Mouse (Mus musculus): Measurements from ENCODE around the gene Zfp518b. TPM values are rescaled to one million over a fixed set of nuclear protein-coding genes. Genes with fewer than 3 reads are reported as not detected.

Gene Zfp518b
- total and polyA plus RNA-seq, 2 experiments from 2014 or later: 4.0 to 10.2 TPM

DNA sequence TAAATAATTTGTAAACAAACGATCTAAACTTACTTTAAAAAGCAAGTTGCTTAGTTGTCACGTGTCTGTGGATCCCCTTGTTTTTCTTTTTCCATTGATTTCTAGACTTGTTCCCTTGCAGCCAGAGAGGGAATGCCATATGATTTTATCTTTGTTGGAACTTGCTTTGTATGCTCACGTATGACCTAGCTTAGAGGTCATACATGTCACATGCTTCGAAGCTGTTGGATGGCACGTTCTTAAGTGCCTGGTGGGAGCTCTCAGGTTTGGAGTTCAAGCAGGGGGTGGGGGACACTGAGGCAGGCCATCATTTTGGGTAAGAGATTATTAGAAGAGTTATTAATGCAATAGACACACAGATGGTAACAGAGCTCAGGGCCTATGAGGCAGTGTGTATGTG is 13.8 kb upstream of the Zfp518b start:
- Histone ChIP-seq H3K4me3 (ENCODE audit: low read depth, low read length) (no peak overlapping the region), H3K4me2 (ENCODE audit: low read depth, low read length) (no peak overlapping the region), H3K4me1 (ENCODE audit: control insufficient read depth, insufficient read depth) (no peaks in the 10 kb centered on the region), H3K9ac (replicated peaks; ENCODE audit: low read depth, low read length) (no peak overlapping the region), H3K36me3 (replicated peaks; ENCODE audit: control insufficient read depth, insufficient read depth, low read length) (no peaks in the 10 kb centered on the region), H3K27ac (ENCODE audit: low read depth) (no peak overlapping the region), H3K9me3 (replicated peaks; ENCODE audit: control insufficient read depth, low read length) (no peaks in the 10 kb centered on the region), H3K27me3 (ENCODE audit: control insufficient read depth, insufficient read depth, low read length) (no peaks in the 10 kb centered on the region)
- ATAC-seq (ENCODE audit: insufficient read depth, low read depth) (no peak), DNase-seq (ENCODE audit: low spot score) (no peak)
- 61% methylated on average over 5 of the region's 5 CpGs for WGBS
- TF ChIP-seq EP300 (IDR thresholded peaks at IDR 0.05; ENCODE audit: low read depth): no peak
- no peak for TF ChIP-seq CTCF (IDR thresholded peaks at IDR 0.05; ENCODE audit: low read depth)

DNA sequence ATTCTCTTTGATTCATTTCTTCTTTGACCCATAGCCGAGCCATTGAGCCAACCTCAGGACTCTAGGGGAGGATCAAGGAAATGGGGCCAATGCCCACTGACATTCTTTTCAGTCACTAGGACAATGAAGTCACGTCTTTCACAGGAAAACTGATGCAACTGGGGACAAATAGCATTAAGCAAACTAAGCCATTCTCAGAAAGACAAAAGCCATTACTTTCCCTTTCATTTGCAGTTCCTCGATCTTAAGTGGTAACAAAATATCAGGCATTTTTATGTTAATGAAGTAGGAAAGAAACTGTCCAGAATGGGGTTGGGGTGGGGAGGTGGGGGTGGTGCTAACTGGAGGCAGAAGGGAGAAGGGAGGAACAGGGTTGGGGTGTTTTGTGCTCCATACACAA is 13.4 kb upstream of the Zfp518b start:
- no peak overlapping the region for H3K4me3 ChIP-seq (ENCODE audit: low read depth, low read length)
- H3K9ac ChIP-seq (replicated peaks; ENCODE audit: low read depth, low read length): no peak overlapping the region
- no peaks in the 10 kb centered on the region for H3K27me3 ChIP-seq (ENCODE audit: control insufficient read depth, insufficient read depth, low read length)
- TF ChIP-seq CTCF (IDR thresholded peaks at IDR 0.05; ENCODE audit: low read depth) (no peak), EP300 (IDR thresholded peaks at IDR 0.05; ENCODE audit: low read depth) (no peak)
- no peak overlapping the region for H3K4me2 ChIP-seq (ENCODE audit: low read depth, low read length)
- DNase-seq (ENCODE audit: low spot score) (no peak), ATAC-seq (ENCODE audit: insufficient read depth, low read depth) (no peak)
- no peaks in the 10 kb centered on the region for H3K9me3 ChIP-seq (replicated peaks; ENCODE audit: control insufficient read depth, low read length)
- H3K4me1 ChIP-seq (ENCODE audit: control insufficient read depth, insufficient read depth): no peaks in the 10 kb centered on the region
- H3K36me3 ChIP-seq (replicated peaks; ENCODE audit: control insufficient read depth, insufficient read depth, low read length): no peaks in the 10 kb centered on the region
- no peak overlapping the region for H3K27ac ChIP-seq (ENCODE audit: low read depth)
- 61% methylated on average over 3 of the region's 3 CpGs for WGBS

DNA sequence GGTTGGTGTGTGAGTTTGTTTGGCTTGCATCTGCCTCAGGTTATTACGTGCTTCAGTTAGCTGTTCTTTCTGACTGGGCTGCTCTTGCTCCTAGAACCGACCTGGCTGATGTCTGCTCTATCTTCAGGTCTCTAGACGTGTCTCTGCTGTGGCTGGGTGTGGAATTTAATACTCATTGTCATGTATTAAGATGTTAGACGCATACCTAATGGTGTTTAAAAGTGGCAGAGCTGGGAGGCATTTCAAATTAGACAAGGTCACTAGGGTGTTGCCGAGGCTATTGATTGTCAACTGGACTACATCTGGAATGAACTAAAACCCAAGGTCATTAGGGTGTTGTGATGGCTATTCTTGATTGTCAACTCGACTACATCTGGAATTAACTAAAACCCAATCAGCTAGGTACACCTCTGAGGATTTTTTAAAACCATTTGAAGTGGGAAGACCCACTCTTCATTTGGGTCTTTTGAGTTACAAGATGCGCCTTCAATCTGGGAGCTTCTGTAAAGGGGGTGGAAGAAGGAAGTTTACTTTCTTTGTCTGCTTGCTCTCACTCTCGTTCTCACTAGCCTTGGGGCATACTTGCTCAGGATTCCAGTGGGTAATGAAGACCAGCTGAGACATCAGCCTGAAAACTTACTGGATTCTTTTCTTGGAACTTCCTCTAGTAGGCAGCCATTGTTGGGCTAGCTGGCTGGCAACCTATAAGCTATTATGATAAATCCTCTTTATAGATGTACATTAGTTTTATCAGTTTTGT is 12.2 kb upstream of the Zfp518b start:
- H3K27ac ChIP-seq (ENCODE audit: low read depth): no peak overlapping the region
- no peaks in the 10 kb centered on the region for H3K36me3 ChIP-seq (replicated peaks; ENCODE audit: control insufficient read depth, insufficient read depth, low read length)
- H3K27me3 ChIP-seq (ENCODE audit: control insufficient read depth, insufficient read depth, low read length): no peaks in the 10 kb centered on the region
- no peak overlapping the region for H3K9ac ChIP-seq (replicated peaks; ENCODE audit: low read depth, low read length)
- ATAC-seq (ENCODE audit: insufficient read depth, low read depth) (no peak), DNase-seq (ENCODE audit: low spot score) (no peak)
- 71% methylated on average over 8 of the region's 8 CpGs for WGBS
- no peak for TF ChIP-seq CTCF (IDR thresholded peaks at IDR 0.05; ENCODE audit: low read depth)
- TF ChIP-seq EP300 (IDR thresholded peaks at IDR 0.05; ENCODE audit: low read depth): no peak
- no peak overlapping the region for H3K4me3 ChIP-seq (ENCODE audit: low read depth, low read length)
- no peak overlapping the region for H3K4me2 ChIP-seq (ENCODE audit: low read depth, low read length)
- no peaks in the 10 kb centered on the region for H3K4me1 ChIP-seq (ENCODE audit: control insufficient read depth, insufficient read depth)
- no peaks in the 10 kb centered on the region for H3K9me3 ChIP-seq (replicated peaks; ENCODE audit: control insufficient read depth, low read length)

DNA sequence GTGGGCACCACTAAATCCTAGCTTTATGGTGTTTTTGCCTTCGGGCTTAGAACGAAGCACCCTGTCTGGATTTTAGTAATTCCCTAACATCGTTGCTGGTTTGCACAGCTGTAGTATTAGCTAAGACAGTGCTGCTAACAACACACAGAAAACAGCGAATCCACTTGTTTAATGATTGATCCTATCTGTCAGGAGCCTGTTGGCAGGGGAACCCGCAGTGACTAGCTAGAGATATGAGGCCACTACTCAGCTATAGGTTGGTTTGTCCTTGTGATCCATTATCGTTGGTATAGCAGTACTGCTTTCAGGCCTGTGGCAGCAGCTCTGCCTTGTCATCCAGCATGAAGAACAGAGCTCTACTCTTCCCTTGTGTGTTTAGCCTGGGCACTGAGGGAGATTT is 8.2 kb upstream of the Zfp518b start:
- Histone ChIP-seq H3K9me3 (replicated peaks; ENCODE audit: control insufficient read depth, low read length) (no peaks in the 10 kb centered on the region), H3K36me3 (replicated peaks; ENCODE audit: control insufficient read depth, insufficient read depth, low read length) (no peaks in the 10 kb centered on the region), H3K4me2 (ENCODE audit: low read depth, low read length) (no peak overlapping the region), H3K27me3 (ENCODE audit: control insufficient read depth, insufficient read depth, low read length) (no peaks in the 10 kb centered on the region), H3K9ac (replicated peaks; ENCODE audit: low read depth, low read length) (no peak overlapping the region), H3K27ac (ENCODE audit: low read depth) (no peak overlapping the region), H3K4me1 (ENCODE audit: control insufficient read depth, insufficient read depth) (no peaks in the 10 kb centered on the region), H3K4me3 (ENCODE audit: low read depth, low read length) (no peak overlapping the region)
- DNase-seq (ENCODE audit: low spot score) (no peak), ATAC-seq (ENCODE audit: insufficient read depth, low read depth) (no peak)
- no peak for TF ChIP-seq CTCF (IDR thresholded peaks at IDR 0.05; ENCODE audit: low read depth)
- TF ChIP-seq EP300 (IDR thresholded peaks at IDR 0.05; ENCODE audit: low read depth): no peak
- WGBS: 80% methylated on average over 6 of the region's 6 CpGs

DNA sequence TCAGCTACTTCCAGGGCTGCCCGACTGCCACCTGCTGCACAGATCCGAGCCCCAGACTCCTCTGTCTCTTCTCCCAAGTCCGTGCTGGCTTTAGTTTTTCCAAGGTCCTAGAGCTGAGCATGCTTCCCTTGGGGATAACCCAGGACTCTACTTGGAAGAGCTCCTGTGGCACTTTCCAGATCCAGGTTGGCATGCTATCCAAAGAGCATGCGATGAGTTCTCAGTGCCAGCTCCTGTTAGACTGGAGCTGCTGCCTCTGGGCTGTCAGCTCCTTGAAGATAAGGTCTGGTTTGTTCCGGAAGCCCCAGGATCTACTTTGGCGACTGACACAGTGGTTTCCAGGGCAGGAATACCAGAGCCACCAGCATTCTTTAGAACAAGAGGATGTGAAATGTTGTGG is 4.6 kb upstream of the Zfp518b start:
- WGBS: 63% methylated on average over 6 of the region's 6 CpGs
- Histone ChIP-seq H3K9ac (replicated peaks; ENCODE audit: low read depth, low read length) (no peak overlapping the region), H3K4me3 (ENCODE audit: low read depth, low read length) (no peak overlapping the region), H3K36me3 (replicated peaks; ENCODE audit: control insufficient read depth, insufficient read depth, low read length) (no peaks in the 10 kb centered on the region), H3K4me2 (ENCODE audit: low read depth, low read length) (no peak overlapping the region), H3K9me3 (replicated peaks; ENCODE audit: control insufficient read depth, low read length) (no peaks in the 10 kb centered on the region), H3K4me1 (ENCODE audit: control insufficient read depth, insufficient read depth) (no peaks in the 10 kb centered on the region), H3K27me3 (ENCODE audit: control insufficient read depth, insufficient read depth, low read length) (no peaks in the 10 kb centered on the region), H3K27ac (ENCODE audit: low read depth) (no peak overlapping the region)
- TF ChIP-seq EP300 (IDR thresholded peaks at IDR 0.05; ENCODE audit: low read depth): no peak
- DNase-seq (ENCODE audit: low spot score) (no peak), ATAC-seq (ENCODE audit: insufficient read depth, low read depth) (no peak)

DNA sequence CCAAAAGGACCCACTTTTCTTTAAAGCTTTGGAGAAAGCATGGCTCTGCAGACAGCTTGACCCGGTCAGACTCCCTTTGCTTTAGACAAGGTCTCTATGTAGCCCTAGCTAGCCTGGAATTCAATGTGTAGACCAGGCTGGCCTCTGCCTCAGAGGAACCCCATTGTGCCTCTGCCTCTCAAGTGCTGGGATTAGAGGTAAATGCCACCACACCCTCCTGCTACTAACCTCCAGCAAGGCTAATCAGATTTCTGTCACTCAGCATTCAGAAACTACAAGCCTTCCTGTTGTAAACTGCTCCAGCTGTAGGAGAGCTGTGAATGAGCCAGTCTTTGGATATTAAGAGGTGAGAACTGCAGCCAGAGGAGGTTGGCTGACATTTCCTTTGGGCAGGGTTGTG is 3.1 kb upstream of the Zfp518b start:
- H3K4me3 ChIP-seq (ENCODE audit: low read depth, low read length): no peak overlapping the region
- TF ChIP-seq CTCF (IDR thresholded peaks at IDR 0.05; ENCODE audit: low read depth) (no peak), EP300 (IDR thresholded peaks at IDR 0.05; ENCODE audit: low read depth) (no peak)
- no peak overlapping the region for H3K9ac ChIP-seq (replicated peaks; ENCODE audit: low read depth, low read length)
- H3K27me3 ChIP-seq (ENCODE audit: control insufficient read depth, insufficient read depth, low read length): no peaks in the 10 kb centered on the region
- WGBS: 59% methylated on average over 1 of the region's 1 CpGs
- H3K4me2 ChIP-seq (ENCODE audit: low read depth, low read length): no peak overlapping the region
- H3K4me1 ChIP-seq (ENCODE audit: control insufficient read depth, insufficient read depth): no peaks in the 10 kb centered on the region
- DNase-seq (ENCODE audit: low spot score) (no peak), ATAC-seq (ENCODE audit: insufficient read depth, low read depth) (no peak)
- no peaks in the 10 kb centered on the region for H3K9me3 ChIP-seq (replicated peaks; ENCODE audit: control insufficient read depth, low read length)
- no peak overlapping the region for H3K27ac ChIP-seq (ENCODE audit: low read depth)
- peaks cover 2% of the 10 kb centered on the region; the same call in 1 of the 2 replicates for H3K36me3 ChIP-seq (replicated peaks; ENCODE audit: control insufficient read depth, insufficient read depth, low read length)
